Mouse (Mus musculus) right cerebral cortex, adult 2 months (tissue): Measurements from ENCODE around the gene Surf1.
A peak's percentile ranks its signal among the peaks of the same experiment; 100 is the strongest.

ENCODE experiments used
- DNase-seq, 2 experiments: peaks; one replicate each; pipeline ENCODE4 v3.0.0; 2021 to 2022; ENCODE audit warnings: low spot score in 2 of 2

Surf1 gene

DNA sequence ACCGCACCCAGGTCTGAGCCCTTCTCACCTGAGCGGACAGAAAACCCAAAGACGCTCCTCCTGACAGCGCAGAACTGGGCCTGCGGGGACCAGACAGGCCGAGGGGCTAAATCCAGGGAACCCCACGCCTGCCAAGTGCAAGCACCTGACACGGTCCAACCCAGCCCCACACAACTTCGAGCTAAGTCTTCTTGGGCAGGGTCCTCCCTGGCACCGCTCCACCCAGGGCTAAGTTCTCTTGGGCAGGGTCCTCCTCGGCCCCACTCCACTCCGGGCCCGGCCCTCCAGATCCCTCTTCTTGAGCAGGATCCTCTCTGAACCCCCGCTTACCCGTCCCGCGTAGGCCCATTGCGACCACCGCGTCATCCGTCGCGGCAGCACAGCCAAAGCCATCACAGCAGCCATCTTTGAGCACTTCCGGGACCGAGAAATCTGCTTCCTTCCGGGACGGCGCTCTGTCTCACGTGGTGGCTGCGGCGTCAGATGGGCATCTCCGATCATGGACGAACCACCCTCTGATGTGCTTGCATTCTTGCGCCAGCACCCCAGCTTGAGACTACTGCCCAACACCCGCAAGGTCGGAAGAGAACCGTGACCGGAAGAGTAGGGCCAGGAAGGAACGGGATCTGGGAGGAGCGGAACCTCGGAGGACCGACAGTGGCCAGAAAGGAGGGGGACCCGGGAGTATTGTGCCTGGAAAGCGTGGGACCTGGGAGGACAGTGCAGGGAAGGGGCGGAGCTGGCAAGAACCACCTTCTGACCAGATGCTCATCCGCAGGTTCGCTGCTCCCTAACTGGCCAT is at the start of gene Surf1, which contains the start of gene Surf2:
Gene Surf1, minus strand, starts transcription at position 604 of the 802 bp plus-strand sequence.
Gene Surf2, plus strand, starts transcription at position 441 of the 802 bp plus-strand sequence.
- peak; percentile 88 to 89 for DNase-seq

DNA sequence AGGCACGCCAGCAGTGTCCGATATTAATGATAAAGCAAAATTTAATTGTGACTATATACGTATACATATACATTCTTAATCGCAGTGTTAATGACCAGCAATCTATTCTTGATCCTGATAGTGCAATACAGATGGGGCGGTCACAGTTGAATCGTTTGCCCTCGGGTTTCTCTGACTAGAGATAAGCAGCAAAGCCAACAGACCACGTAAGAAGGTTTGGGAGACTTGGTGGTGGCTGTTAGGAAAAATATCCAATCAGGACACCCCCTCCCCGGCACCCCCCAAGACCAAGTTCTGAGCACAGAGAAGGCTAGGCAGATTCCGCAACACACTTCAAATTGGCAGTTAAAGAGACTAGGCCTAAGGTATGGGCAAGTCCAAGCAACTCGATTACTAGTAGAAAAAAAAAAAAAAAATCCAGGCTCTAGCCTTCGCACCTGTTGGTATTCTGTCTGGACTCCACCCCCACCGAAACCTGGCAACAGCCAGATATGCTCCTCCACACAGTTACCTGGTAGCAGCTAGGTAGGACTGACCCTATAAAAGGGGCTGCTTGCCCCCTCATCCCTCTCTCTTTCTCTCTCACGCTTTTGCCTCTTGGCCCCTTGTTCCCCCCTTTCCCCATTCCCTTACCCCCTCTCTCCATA is 48.5 kb upstream of the Surf1 start:
- no peak for DNase-seq

DNA sequence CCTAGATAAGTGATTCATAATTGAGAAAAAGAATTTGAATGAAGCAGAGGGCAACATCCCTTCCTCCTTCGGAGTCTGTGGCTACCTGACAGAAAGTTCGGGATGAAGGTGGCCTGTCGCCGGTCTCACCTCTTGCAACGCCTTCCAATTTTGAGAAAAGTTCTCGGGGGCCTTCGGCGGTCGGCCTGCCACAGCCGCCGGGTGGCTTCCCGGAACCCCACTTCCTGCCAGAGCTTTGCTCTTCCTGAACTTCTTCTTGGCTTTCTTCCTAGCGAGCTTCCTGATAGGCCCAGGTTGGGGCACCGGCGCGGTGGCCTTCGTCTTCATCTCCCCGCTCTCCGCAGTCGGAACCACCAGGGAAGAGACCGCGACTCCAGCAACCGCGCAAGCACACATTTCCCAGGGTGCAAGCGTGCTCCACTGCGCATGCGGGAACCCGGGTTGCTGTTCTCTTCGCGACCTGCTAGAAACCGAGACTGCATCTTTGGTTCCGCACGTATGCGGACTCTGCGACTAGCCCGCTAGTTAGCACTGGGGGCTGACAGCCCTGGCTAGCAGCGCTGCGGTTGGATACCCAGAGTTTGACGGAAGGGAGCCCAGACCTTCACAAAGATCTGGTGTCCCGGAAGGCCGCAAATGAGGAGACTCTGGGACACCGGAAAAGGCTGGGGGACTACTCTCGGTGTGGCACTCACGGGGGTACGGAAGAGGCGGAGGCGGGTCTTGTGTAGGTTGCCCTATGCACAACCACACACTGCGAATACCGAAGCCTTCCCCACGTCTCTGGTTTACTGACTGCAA is 47.8 kb upstream of the Surf1 start, which contains the start of gene Rexo4:
Gene Rexo4, minus strand, starts transcription at position 464 of the 801 bp plus-strand sequence.
- peak; percentile 93 to 97 for DNase-seq

DNA sequence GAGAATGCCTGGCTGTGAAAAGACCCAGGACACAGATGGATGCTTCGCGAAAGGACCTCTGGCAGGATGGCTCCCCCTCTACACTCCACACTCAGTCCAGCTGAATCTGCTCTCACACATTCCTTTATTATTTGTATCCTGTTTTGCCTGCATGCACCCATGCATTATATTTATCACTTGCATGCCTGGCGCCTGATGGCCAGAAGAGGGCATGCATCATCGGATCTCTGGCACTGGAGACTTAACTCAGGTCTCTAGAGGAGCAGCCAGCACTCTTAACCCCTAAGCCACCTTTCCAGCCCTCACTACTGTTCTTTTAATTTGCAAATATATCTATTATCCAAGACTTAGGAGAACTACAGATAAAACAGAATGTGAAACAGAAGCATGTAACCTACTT is 44.4 kb upstream of the Surf1 start:
- DNase-seq, result no peak

DNA sequence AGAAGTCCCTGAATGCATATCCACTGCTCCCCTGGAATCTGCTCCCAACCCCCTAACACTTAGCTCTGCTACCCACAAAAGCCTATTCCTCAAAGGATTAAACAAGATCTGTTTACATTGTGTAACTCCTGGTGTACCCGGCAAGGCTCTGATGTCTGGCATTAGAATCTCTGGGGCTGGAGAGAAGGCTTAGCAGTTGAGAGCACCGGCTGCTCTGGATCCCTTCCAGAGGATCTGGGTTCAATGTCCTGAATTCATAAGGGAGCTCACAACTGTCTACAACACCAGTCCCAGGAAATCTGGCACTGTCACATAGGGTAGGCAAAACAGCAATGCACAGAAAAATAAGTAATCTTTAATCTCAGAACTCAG is 41.1 kb upstream of the Surf1 start:
- DNase-seq, result no peak

DNA sequence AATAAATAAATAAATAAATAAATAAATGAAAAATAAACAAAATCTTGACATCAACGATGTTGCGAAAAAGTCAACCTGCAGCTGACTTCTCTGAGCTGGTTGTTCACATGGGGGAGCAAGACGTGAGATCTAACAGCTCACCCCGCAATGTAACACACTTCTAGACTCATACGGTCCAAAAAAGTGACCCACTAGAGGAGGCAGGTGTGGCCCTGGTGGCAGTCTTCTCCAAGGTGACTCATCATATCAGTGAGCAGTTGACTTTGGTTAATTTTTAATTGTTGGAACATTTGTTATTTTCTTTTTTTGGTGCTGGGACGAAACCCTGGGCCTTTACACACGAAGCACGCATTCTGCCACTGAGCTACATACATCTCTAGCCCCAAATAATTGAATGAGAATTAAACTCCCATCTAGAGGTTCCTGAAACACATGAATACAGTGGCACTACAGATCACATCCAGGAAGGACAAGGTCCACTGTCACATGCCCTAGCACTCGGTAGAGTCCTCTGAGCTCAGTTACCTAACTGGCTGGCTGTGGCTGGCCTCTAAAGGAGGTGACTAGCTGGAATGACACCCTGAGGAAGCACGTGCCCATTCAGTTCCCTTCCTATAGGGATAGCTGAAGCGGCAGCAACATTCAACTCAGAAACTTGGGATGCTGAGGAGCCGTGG is 40.6 kb upstream of the Surf1 start:
- no peak for DNase-seq

DNA sequence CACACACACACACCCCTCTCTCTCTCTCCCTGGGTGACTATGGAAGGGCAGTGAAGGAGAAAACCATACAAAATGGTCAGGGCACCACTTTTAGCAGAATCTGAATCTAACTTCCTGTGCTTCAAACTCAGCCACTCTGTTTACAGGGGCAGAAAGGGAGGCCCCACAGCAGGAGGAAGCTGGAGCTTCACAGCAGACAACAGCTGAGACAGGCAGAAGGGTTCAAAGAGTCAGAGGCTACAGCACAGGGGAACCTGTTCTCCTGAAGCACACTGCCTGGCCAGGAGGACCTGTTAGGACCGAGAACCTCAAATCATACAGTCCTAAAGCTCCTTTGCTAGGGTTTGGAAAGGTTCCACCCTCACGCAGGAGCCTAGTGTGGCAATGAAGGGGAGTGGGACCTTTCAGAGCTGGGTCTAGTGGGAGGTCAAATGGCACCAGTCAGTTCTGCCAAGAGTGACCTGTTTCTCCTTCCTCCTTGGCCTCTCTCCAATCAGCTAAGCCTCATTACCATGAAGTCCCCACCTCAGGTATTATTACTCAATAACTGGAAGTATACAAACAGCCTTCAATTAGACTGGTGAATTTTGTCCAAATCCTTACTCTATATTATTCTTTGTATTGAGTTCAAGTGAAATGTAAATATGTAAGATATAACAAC is 38.5 kb upstream of the Surf1 start:
- DNase-seq, result no peak

DNA sequence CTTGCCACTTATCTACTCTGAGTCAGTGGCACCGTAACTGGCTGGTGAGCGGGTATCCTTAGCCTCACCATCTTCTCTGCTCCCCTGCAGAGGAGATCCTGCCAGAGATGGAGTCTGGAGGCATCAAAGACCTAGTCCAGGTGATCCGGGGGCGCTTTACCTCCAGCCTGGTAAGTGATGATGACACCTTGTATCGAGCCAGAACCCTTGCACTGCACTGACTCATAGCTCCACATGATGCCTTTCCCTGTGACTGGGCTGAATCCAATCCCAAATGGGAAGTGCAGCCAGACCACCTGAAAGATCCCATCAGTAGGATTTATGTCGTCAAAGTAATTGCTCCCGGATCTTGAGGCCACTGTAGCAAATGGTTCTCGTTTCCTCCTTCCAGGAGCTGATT is 36.5 kb upstream of the Surf1 start:
- DNase-seq, result no peak

DNA sequence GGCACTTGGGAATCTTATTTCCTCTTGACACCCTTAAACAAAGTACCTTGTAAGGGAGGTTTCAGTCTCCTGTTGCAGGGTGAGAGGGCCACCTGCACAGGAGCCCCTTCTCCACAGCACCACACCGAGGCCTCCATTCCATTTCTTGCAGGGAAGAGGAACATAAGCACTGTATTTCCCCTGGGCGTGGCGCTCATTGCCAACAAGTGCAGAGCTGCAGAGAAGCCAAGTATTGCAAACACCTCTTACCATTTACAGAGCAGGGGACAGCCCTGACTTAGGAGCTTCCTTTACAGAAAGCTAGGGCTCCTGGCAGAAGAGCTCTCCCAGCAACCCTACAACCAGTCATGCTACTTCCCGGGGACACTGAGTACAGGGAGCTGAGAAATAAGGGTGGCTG is 35.9 kb upstream of the Surf1 start:
- DNase-seq, result no peak

DNA sequence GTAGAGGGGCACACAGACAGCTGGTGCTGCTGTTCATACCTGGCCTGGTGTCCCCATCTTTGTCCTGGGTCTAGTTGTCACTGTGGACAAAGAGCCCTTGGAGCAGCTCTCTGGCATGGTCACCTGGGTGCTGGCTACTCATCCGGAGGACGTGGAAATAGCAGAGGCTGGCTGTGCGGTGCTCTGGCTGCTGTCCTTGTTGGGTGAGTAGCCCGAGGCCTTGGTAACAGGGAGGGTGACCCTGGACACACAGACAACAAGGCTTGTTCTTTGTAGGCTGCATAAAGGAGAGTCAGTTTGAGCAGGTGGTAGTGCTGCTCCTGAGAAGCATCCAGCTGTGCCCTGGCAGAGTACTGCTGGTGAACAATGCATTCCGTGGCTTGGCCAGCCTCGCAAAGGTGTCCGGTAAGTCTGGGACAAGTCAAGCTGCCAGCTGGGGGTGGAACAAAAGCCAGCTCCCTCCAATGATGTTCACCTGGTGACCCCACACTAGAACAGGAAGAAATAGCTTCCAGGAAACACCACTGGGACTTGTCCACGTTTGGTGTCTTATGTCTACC is 35.1 kb upstream of the Surf1 start:
- no peak for DNase-seq

DNA sequence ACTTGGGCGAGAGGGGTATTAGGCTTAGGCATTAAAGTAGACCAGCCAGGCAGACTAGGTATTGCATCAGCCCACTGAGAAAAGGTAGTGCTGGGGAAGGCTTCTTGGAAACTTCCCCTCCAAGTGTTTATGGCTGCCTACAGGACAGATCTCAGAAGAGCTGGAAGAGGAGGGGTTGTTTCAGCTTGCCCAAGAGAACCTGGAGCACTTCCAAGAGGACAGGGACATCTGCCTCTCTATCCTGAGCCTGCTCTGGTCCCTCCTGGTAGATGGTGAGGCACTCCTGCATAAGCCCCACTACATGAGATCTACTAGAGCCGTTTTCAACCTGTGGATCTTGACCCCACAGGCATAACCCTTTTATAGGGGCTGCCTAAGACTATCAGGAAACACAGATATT is 34.1 kb upstream of the Surf1 start:
- DNase-seq, result no peak

DNA sequence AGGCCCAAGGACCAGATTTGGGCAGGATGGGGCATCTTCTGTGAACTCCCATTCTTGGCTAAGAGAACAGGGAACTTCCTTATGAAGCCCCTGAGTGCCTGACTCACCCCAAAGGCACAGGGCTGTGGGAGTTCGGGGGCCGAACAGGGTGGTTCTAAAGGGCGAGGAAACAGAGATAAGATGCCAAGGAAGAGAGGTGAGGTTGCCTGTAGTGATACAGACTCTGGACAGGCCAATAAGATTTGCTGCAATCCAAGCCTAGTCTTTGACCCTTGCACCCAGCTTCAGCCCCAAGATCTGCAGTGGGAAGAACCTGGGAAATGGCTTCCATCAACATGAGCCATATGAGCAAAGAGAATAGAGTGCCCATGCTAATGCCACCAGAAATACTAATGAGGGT is 26.9 kb upstream of the Surf1 start:
- no peak for DNase-seq

DNA sequence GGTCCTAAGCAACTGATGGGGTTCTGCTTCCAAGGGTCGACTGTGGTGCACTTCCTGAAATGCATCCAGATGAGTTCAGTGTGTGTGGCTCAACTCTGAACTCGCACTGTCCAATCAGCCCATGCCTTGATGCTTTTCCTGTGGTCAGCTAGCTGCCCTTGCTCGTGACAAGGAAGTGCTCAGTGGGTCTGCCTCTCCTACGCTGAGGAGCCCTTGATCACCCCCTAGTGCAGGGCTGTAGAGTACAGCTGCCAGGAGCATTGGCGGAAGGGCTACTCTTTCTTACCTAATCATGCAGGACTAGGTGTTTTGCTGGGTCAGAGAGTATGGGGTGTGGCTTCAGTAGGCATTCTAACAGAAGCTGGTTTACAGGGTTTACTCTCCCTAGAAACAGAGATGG is 25.2 kb upstream of the Surf1 start:
- no peak for DNase-seq

DNA sequence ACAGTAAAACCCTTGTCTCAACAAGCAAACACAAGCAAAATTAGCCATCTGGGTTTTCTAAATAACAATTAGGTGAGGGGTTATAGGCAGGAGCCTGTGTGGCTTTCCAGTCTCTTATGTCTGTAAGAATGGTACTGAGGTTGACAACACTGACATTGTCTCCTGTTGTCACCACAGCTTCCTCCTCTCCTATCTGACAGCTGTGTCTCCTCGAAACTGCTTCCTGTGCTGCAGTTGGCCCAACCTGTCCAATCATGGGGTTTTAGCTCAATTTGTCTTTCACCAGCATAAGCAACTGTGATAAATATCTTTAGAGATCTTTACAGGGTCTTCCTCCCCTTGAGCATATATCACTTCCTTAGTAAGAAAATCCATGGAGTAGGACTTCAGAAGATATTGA is 20.1 kb upstream of the Surf1 start:
- DNase-seq, result no peak

DNA sequence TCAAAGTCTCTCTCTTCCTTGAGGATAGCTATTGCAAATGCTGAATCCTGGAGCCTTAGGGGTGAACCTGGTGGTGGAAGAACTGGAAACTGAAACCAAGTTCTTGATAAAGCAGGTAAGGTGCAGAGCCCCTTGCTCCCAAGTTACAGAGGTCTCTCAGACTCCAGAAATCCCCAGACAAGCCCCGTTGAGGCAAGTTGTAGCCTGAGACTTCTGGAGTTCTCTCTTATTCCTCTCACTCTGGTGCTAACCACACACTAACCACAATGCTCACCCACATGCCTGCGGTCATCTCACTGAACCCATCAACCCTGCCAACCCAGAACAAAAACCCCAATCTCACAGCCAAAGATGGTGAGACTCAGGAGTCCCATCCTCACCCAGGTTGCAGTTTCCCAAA is 19.0 kb upstream of the Surf1 start:
- DNase-seq, result no peak

DNA sequence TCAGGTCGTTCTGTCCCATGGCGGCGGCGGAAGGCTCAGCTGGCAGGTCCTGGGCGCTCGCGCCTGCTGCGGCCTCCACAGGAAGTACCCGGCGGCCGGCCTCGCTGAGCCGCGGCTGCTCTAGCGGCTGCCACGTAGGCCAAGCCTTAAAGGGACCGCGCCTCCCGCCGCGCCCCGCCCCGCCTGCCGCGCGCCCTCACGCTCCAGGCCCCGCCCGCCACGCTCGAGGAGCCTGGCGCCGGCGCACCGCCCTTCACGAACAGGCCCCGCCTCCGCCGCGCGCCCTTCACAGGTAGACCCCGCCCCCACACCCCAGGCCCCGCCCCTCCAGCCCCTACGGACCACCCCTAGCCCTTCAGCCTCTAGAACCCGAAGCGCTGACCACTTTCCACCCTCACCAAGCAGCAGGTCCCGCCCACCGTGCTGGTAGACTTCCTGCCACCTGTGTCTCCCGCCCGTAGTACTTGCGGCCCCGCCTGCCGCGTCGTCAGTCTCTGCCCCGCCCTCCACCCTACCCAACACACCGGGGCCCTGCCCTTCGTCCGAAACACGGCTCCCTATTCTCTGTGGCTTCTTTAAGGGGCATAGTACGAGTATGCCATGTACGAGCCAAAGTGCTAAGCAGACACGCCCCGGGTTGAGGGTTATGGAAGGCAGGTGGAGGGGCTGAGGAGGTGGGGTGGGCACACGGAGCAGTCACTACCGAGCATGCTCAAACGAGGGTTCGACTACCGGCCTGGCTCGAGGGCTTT is 17.1 kb upstream of the Surf1 start, which contains the start of the genes Surf4 and Stkld1:
Gene Surf4, minus strand, starts transcription at position 625 of the 752 bp plus-strand sequence.
Gene Stkld1, plus strand, starts transcription at position 744 of the 752 bp plus-strand sequence.
- peak; percentile 85 to 92 for DNase-seq

DNA sequence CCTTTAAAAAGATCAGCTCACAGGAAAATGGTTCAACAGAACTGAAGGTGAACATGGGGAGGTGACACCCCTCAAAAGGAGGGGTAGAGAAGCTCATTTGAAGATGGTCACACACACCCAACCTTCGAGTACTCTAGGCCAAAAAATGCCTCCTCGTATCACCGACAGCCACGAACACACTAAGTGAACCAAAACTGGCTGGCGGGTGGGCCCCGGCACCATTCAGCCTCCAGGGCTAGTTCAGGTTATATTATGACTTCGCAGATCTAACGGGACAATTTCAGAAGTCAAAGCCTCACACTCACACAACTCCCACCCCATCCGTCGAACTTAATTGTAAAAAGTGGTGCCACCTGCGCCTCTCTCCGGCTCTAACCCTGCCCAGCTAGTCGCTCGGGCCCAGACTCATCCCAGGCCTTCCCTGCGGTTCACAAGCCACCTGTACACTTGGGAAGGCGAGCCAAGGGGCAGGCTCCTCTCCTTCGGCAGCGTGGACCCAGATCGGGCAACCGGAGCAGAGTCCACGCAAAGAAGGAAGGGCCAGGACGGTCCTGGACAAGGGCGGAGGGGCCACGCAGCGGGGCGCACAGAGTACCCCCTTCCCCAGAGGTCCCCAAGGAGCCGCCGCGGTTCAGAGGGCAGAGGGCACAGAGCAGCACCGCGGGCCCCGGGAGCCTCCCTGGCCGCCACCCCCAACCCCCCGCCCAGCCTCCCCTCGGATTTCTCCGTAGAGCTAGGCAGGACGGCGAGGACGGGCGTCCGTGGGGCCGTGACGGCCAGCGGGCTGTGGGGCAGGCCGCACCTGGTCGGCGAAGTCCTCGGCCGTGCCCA is 16.4 kb upstream of the Surf1 start:
- DNase-seq, result no peak

DNA sequence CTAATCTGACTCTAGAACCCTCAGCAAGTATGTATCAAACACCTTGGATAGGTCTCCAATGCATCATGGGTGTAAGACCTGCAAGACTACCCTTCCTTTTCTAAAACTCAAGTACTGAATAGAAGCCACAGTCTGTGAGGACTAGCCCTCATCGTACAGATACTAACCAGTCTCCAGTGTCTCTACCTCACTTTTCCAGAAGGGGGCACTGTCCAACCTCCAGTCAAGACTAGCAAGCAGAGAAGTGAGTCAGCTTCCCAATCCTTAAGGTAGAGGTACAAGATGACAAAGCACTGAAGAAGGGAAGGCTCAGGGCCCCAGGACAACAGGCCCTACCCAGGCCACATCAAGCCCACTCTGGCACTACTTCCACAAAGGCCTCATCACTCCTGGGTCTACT is 14.1 kb upstream of the Surf1 start:
- peak; percentile 79 to 82 for DNase-seq
